Mouse (Mus musculus): Measurements from ENCODE around the gene Hypk. TPM values are rescaled to one million over a fixed set of nuclear protein-coding genes. Genes with fewer than 3 reads are reported as not detected.
"Not testable (repeated sequence)": the region's sequence is repeated elsewhere in the genome, so short reads cannot be mapped to it uniquely, and the experiment has no call there.

Hypk gene
- polyA plus RNA-seq, 1 experiment from 2014 or later: 92.4 TPM

DNA sequence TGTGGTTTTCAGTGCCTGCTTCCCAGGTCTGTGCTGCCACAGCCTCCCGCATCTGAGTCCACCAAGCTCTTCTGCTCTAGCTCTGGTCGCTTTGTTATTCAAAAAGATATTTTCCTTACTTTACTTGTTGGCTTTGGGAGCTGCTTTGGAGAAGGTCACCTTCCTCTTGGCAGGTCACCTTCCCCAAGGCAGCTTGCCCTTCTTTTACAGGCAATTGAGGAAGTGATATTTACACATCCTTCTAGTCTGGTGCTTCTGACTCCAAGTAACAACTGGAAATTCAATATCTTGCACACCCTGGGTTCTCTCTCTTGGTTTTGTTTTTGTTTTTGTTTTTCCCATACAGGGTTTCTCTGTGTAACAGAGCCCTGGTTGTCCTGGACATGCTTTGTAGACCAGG is 31.3 kb downstream of the Hypk start:
- not testable (repeated sequence) for H3K36me3 ChIP-seq (ENCODE audit: control insufficient read depth, insufficient read depth, low read length); ATAC-seq (ENCODE audit: low FRiP score, low TSS enrichment); DNase-seq; H3K27ac ChIP-seq (replicated peaks; ENCODE audit: low read depth, low read length); H3K4me2 ChIP-seq (ENCODE audit: low read length); H3K27me3 ChIP-seq (ENCODE audit: control insufficient read depth, insufficient read depth, low read length); H3K4me1 ChIP-seq (ENCODE audit: control insufficient read depth, insufficient read depth, low read length); H3K9ac ChIP-seq (replicated peaks; ENCODE audit: low read length); H3K4me3 ChIP-seq (replicated peaks; ENCODE audit: low read depth, low read length); H3K9me3 ChIP-seq (ENCODE audit: control insufficient read depth, low read length)
- 77% methylated on average over 1 of the region's 2 CpGs for WGBS

DNA sequence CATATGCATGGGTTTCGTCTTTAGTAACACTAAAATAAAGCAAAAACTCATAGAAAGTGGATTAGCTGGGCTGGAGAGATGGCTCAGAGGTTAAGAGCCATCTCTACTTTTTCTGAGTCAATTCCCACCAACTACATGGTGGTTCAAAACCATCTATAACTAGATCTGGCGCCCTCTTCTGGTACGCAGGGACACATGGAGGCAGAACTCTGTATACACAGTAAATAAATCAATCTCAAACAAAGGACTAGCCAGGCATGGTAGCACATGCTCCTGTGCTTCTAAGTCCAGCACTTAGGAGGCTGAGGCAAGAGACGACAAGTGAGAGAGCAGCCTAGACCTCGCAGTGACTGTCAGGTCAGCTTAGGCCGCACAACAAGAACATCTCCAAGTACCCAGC is 48.5 kb downstream of the Hypk start:
- not testable (repeated sequence) for H3K4me3 ChIP-seq (replicated peaks; ENCODE audit: low read depth, low read length); H3K9ac ChIP-seq (replicated peaks; ENCODE audit: low read length); H3K36me3 ChIP-seq (ENCODE audit: control insufficient read depth, insufficient read depth, low read length); H3K9me3 ChIP-seq (ENCODE audit: control insufficient read depth, low read length); H3K4me2 ChIP-seq (ENCODE audit: low read length); H3K4me1 ChIP-seq (ENCODE audit: control insufficient read depth, insufficient read depth, low read length); H3K27ac ChIP-seq (replicated peaks; ENCODE audit: low read depth, low read length); DNase-seq; H3K27me3 ChIP-seq (ENCODE audit: control insufficient read depth, insufficient read depth, low read length); ATAC-seq (ENCODE audit: low FRiP score, low TSS enrichment)
- 75% methylated on average over 2 of the region's 6 CpGs for WGBS

- H3K9ac ChIP-seq (replicated peaks; ENCODE audit: low read length): peak within 1 kb of the TSS; percentile 40
- H3K36me3 ChIP-seq (ENCODE audit: control insufficient read depth, insufficient read depth, low read length); H3K9me3 ChIP-seq (ENCODE audit: control insufficient read depth, low read length); H3K27me3 ChIP-seq (ENCODE audit: control insufficient read depth, insufficient read depth, low read length); H3K4me1 ChIP-seq (ENCODE audit: control insufficient read depth, insufficient read depth, low read length): not testable (repeated sequence)
- H3K4me3 ChIP-seq (replicated peaks; ENCODE audit: low read depth, low read length): peak within 1 kb of the TSS; percentile 46
- peak; percentile 94 for DNase-seq
- peak; percentile 89 for ATAC-seq (ENCODE audit: low FRiP score, low TSS enrichment)
- 5% methylated on average over 40 of the region's 42 CpGs for WGBS
- peak within 1 kb of the TSS; percentile 62 for H3K4me2 ChIP-seq (ENCODE audit: low read length)
- H3K27ac ChIP-seq (replicated peaks; ENCODE audit: low read depth, low read length): 0 out of 2 replicates have a peak within 1 kb of the TSS, but pooled peaks have one; percentile 14
Measured at GRCm38 (mm10) chr2:121505942-121506882, 53.1 kb downstream of the Hypk start, which contains the start of the genes Mfap1a and Wdr76. TSS of gene Mfap1a (minus strand) at chr2:121506665. TSS of gene Wdr76 (plus strand) at chr2:121506723.

DNA sequence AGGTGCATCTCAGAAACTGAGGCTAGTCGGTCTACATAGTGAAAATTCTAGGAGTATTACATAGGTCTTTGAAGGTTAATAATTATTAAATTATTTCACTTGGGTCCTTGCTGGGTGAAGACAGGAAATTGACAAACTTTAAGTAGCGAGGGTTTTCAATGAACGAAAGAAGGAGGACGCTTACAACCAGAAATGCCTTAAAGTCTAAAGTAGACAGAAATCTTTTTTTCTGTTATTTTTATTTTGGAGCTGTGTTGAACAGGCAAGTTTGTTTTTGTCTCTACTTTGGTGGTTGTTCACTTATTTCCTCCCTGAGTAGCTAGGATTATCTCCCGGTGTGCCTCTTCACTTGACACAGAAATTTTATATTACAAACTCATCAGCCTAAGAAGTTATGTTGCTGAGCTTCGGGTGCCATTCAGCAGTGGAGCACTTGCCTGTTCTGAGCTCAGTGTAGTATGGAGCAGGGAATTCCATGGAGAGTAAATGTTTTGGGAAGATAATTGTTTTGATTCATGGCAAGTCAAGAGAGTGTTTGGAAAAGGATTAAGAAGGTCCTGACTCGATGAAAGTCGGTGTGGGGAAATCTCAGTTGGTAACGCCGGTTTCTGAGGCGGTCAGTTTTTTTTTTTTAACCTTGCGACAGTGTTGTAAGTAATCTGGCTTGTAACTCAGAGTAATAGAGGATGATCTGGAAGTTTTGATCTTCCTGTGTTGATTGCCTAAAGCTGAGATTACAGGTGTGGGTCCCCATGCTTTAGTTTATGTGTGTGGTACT is 54.3 kb downstream of the Hypk start:
- 9% methylated on average over 12 of the region's 12 CpGs for WGBS
- no peak overlapping the region for H3K27ac ChIP-seq (replicated peaks; ENCODE audit: low read depth, low read length)
- H3K27me3 ChIP-seq (ENCODE audit: control insufficient read depth, insufficient read depth, low read length): no peaks in the 10 kb centered on the region
- H3K4me3 ChIP-seq (replicated peaks; ENCODE audit: low read depth, low read length): peak overlapping the region; percentile 46
- DNase-seq (no peak), ATAC-seq (ENCODE audit: low FRiP score, low TSS enrichment) (no peak)
- peaks cover 11% of the 10 kb centered on the region; the same call in 1 of the 2 replicates for H3K36me3 ChIP-seq (ENCODE audit: control insufficient read depth, insufficient read depth, low read length)
- H3K9me3 ChIP-seq (ENCODE audit: control insufficient read depth, low read length): no peaks in the 10 kb centered on the region
- H3K4me1 ChIP-seq (ENCODE audit: control insufficient read depth, insufficient read depth, low read length): peaks cover 10% of the 10 kb centered on the region
- H3K4me2 ChIP-seq (ENCODE audit: low read length): peak overlapping the region; percentile 62
- peak overlapping the region; percentile 40; the same call in 1 of the 2 replicates for H3K9ac ChIP-seq (replicated peaks; ENCODE audit: low read length)

GRCm38 (mm10) chr2:121507951-121508330 is 54.9 kb downstream of the Hypk start:
- H3K4me1 ChIP-seq (ENCODE audit: control insufficient read depth, insufficient read depth, low read length): peaks cover 10% of the 10 kb centered on the region
- peak overlapping the region; percentile 46; the same call in 1 of the 2 replicates for H3K4me3 ChIP-seq (replicated peaks; ENCODE audit: low read depth, low read length)
- H3K9ac ChIP-seq (replicated peaks; ENCODE audit: low read length): no peak overlapping the region; the same call in 1 of the 2 replicates
- no peak overlapping the region for H3K27ac ChIP-seq (replicated peaks; ENCODE audit: low read depth, low read length)
- peak overlapping the region; percentile 62 for H3K4me2 ChIP-seq (ENCODE audit: low read length)
- no peaks in the 10 kb centered on the region for H3K27me3 ChIP-seq (ENCODE audit: control insufficient read depth, insufficient read depth, low read length)
- DNase-seq (no peak), ATAC-seq (ENCODE audit: low FRiP score, low TSS enrichment) (no peak)
- 77% methylated on average over 2 of the region's 2 CpGs for WGBS
- H3K36me3 ChIP-seq (ENCODE audit: control insufficient read depth, insufficient read depth, low read length): peaks cover 11% of the 10 kb centered on the region; the same call in 1 of the 2 replicates
- H3K9me3 ChIP-seq (ENCODE audit: control insufficient read depth, low read length): no peaks in the 10 kb centered on the region

Small RNAs within 50 kb of the gene (microRNA-seq; reads per million reads assigned to microRNA genes)
- gene Gm22953: not detected

Other genes starting within 250 kb of the Hypk start
- 146 and 193 TPM in 2 replicates for gene Trp53bp1, start 181.9 kb upstream of the Hypk start, polyA plus RNA-seq (2014; fragmentation: Nextera tagmentation; extraction: Ambion mirVana)
- 19.6 and 25.7 TPM in 2 replicates for gene Map1a, start 163.7 kb upstream of the Hypk start, polyA plus RNA-seq (2014; fragmentation: Nextera tagmentation; extraction: Ambion mirVana)
- gene Ppip5k1, start 97.9 kb upstream of the Hypk start, polyA plus RNA-seq (2014; fragmentation: Nextera tagmentation; extraction: Ambion mirVana): 14.9 and 19.7 TPM in 2 replicates
- 40.0 and 47.3 TPM in 2 replicates for gene Ckmt1, start 95.6 kb upstream of the Hypk start, polyA plus RNA-seq (2014; fragmentation: Nextera tagmentation; extraction: Ambion mirVana)
- gene Strc, start 66.1 kb upstream of the Hypk start, polyA plus RNA-seq (2014; fragmentation: Nextera tagmentation; extraction: Ambion mirVana): not detected in 2 replicates
- 238 and 249 TPM in 2 replicates for gene Pdia3, start 39.5 kb upstream of the Hypk start, polyA plus RNA-seq (2014; fragmentation: Nextera tagmentation; extraction: Ambion mirVana)
- gene Catsper2, start 39.5 kb upstream of the Hypk start, polyA plus RNA-seq (2014; fragmentation: Nextera tagmentation; extraction: Ambion mirVana): 2.9 and 4.5 TPM in 2 replicates
- gene Ell3, start 9.0 kb upstream of the Hypk start, polyA plus RNA-seq (2014; fragmentation: Nextera tagmentation; extraction: Ambion mirVana): 1.4 and 2.0 TPM in 2 replicates
- gene Serf2, start 4.1 kb upstream of the Hypk start, polyA plus RNA-seq (2014; fragmentation: Nextera tagmentation; extraction: Ambion mirVana): 352 and 382 TPM in 2 replicates
- 1.8 TPM in 2 replicates for gene Serinc4, start 3.5 kb downstream of the Hypk start, polyA plus RNA-seq (2014; fragmentation: Nextera tagmentation; extraction: Ambion mirVana)
- 74.5 and 75.5 TPM in 2 replicates for gene Mfap1b, start 20.8 kb downstream of the Hypk start, polyA plus RNA-seq (2014; fragmentation: Nextera tagmentation; extraction: Ambion mirVana)
- gene Mfap1a, start 53.4 kb downstream of the Hypk start, polyA plus RNA-seq (2014; fragmentation: Nextera tagmentation; extraction: Ambion mirVana): 26.7 and 31.4 TPM in 2 replicates
- gene Wdr76, start 53.4 kb downstream of the Hypk start, polyA plus RNA-seq (2014; fragmentation: Nextera tagmentation; extraction: Ambion mirVana): 3.6 and 5.4 TPM in 2 replicates